Mouse (Mus musculus): ENCODE results near the gene Slc39a11.

The Slc39a11 gene

DNA sequence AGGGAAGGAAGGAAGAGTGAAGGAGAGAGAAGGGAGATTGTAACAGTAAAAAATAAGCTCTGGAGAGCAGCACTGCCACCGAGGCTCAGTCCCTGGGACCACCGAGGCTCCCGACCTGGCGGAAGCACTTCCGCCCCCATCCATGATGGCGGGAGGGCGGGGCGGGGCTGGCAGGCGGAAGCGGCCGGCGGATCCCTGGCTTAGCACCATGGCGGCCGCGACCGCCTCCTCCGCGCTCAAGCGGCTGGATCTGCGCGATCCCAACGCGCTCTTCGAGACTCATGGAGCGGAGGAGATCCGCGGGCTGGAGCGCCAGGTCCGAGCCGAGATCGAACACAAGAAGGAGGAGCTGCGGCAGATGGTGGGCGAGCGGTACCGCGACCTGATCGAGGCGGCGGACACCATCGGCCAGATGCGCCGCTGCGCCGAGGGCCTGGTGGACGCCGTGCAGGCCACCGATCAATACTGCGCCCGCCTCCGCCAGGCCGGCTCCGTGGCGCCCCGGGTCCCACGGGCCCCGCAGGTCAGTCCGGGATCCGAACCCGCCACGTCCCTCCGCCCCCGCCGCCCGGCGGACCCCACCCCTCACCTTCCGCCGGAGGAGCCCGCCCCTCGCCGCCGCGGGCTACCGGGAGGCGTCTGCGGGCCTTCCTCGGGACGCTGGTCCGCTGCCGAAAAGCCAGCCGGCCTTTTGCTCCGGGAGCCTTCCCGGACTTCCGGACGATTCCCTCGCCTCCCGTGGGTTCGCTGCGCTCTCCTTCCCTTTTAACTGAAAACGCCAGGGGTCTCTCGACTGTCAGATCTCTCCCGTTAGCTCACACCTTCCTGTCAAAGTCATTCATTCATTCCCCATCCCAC, at the start of gene Slc39a11:
Slc39a11 (minus strand) TSS at position 727 of the 858 bp plus-strand sequence.
- peak; percentile 51 for DNase-seq (ENCODE audit: low spot score)

DNA sequence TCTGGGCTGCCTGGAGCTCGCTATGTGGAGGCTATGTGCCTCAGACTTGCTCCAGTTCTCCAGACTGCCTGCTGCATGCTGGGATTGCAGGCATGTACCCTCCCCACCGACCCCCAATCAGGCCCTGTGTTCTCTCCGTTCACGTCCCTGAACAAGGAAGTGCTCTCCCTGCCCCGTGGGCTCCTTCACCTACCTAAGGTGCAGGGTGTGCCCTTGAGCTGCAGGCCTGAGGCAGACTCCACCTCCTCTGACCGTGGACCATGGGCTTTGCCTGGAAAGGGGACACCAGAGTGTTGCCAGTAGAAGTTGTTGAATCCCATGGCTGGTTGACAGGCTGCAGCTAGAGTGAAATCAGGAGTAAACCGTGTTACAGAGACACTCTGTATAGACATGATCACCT, 49.8 kb upstream of the Slc39a11 start:
- no peak for DNase-seq (ENCODE audit: low spot score)

DNA sequence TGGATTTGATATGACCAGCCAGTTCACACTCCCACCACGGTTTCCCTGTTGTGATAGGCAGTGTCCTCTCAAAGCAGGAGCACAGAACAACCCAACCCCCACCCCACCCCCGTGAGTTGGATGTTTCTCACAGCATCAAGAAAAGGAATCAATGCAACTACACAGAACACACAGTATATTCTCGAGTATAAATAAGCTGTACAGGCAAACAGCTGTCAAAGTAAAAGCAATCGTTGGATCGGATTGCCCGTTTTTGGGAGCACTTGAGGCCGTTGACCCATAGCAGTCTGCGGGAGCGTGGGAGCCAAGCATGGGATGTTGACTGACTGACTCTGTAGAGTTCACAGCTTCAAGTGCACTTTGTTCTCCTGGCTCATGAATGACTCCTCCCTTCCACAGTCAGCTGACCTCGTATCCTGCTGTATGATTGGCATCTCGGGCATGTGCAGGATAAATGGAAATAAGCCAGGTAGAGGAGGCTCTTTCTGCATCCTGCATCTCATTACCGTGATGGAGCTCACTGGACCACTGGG, 48.2 kb upstream of the Slc39a11 start:
- DNase-seq (ENCODE audit: low spot score), result no peak

DNA sequence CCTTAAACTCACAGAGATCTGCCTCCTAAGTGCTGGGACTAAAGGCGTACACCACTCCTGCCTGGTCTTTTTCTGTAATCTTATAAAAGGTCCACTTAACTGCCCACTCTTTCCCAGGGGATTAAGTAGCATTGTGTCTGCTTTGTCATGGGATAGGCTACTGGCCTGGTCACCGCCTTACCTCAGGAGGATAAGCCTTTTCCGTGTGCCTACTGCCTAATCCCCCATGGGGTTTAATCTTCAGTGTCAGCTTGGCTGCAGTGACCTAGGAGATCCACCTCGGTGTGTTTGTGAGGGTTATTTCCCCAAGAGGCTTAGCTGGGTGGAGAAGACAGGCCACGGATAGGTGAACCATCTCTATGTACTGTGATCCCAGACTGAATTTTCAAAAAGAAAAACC, 47.7 kb upstream of the Slc39a11 start:
- DNase-seq (ENCODE audit: low spot score), result no peak

DNA sequence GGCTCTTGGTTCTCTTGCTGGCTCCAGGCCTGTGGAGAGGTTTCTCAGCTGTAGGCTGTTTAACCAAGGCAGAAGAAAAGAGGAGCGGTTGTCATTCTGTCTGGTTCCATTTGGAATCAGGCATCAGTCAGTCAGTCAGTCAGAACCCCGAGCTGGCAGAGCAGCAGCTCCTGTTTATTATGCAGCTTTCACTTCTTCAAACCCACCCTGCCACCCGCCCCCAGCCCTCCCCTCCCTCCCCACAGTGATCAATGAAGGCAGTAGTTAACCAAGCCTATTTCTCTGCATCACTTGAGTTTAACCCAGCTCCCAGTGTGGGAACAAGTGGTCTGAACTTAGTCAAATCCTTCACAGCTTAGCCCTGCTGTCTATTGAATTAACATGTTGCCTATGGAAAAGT, 42.0 kb upstream of the Slc39a11 start:
- no peak for DNase-seq (ENCODE audit: low spot score)

DNA sequence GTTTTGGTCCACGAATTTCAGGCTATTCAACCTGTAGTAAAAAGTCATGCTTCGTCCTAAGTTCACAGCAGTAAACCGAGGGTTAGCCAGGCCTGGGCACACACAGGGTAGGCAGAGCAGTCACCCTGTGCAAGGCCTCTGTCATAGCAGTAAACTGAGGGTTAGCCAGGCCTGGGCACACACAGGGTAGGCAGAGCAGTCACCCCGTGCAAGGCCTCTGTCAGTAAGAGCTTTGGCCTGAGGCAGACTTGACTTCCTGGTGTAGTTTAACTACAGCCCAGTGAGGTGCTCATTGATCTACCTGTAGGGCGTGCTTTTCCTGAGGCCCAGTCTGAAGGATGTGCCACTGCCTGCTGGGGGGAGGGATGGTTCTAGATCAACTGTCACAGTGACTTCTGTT, 41.4 kb upstream of the Slc39a11 start:
- DNase-seq (ENCODE audit: low spot score), result no peak

DNA sequence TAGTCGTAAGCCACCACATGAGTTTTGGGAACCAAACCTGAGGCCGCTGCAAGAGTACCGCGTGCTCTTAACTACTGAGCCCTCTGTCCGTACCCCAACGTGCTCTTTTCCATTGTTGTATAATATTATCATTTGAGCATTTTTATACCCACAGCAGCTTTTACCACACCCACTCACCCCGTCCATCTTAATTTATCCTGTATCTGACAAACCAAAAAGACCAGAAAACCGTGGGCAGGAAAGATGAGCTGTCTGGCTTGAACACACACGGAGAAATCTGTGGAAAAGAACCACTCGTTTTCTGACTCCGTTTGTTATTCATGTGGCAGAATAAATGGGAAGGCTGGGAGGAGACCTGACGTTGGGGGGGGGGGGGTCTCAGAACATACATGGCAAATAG, 40.6 kb upstream of the Slc39a11 start:
- DNase-seq (ENCODE audit: low spot score), result peak; percentile 39

DNA sequence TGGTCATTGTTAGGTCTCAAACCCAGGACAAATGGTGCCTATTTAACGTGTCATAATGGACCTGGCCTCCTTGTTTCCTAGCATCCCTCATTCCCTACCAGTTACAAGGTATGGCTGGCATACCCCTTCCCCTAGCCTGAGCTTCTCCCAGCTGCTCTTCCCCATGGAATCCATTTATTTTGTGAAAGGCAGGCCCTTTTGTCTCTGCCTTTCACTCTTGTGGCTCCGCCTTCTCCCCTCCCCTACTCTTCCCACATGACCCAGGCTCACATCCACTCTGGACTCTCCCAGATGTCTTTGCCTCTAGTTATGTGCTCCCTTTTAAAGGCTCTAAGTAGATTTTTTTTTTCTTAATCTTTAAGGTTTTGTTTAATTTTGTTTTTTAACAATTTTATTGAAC, 37.2 kb upstream of the Slc39a11 start:
- no peak for DNase-seq (ENCODE audit: low spot score)

- no peak for DNase-seq (ENCODE audit: low spot score)
These were observed 35.0 kb upstream of the Slc39a11 start for GRCm38 (mm10) chr11:113684707-113685426.

GRCm38 (mm10) chr11:113683957-113684706, 34.3 kb upstream of the Slc39a11 start, which contains the start of the genes Fam104a and D11Wsu47e:
Gene Fam104a (minus strand): TSS chr11:113684155.
Gene D11Wsu47e (plus strand): TSS chr11:113684412.
- DNase-seq (ENCODE audit: low spot score), result peak; percentile 95

DNA sequence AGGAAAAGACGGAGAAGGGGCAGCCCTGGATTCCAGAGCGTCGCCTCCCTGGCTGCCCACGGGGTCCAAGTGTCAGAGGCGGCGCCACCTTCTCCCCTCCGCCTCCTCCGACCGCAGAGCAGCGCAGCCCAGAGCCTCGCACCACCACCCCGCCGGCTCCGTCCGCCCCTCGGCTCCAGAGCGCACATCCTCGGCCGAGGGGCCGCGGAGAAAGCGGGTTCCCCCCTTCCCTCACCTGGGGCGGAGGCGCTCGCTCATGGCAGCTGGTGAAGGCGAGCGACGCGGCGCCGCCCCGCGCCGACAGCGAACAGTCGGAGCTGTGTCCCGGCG, 33.7 kb upstream of the Slc39a11 start:
- no peak for DNase-seq (ENCODE audit: low spot score)

DNA sequence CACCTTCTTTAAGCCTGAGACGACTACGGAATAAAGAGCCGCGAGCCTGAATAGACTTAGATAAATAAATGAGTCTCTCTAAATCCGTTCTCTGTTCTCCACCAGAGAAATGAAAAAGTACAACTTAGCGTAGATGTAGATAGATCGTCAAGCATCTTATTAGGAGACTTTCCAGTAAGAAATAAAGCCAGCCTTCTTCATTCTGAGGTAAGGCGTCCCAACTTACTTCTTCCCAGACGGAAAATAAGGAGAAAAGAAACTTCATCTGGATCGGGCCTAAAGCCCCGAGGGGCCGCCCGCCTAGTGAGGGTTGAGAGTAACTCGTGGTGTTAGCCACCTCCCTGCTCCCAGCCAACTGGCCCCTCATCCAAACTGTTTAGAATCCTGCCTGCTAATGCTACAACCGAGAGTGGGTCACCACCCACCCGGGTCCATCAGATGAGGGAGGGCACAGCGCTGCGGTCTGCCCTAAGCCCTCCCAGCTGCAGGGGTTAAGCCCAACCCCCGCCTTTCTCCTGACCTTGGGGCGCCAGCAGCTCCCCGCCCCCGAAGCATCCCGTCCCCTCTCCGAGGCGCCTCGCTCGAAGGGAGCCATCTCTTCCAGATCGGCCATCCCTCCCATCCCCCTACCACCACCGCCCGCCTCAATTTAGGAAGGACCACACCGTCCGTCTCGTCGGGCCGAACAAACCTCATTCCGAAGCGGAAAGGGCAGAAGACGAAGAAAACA, 33.2 kb upstream of the Slc39a11 start:
- DNase-seq (ENCODE audit: low spot score), result peak; percentile 41

DNA sequence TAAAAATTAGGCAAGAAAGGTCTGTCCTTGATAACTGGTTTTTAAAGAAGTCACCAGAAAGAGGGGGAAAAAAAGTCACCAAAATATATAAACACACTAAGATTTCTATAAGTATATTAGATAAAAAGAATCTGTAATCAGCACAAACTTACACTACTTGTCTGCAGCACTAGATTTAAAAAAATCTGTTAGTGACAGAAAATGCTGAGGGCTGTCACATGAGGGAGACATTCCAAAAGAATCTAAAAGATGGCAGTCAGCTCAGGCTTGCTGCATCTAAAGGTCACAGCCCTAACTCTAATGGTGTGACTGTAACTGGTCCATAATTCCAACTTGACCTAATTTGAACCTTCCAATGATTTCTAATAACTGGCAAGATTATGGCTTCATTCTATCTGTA, 32.1 kb upstream of the Slc39a11 start:
- no peak for DNase-seq (ENCODE audit: low spot score)

DNA sequence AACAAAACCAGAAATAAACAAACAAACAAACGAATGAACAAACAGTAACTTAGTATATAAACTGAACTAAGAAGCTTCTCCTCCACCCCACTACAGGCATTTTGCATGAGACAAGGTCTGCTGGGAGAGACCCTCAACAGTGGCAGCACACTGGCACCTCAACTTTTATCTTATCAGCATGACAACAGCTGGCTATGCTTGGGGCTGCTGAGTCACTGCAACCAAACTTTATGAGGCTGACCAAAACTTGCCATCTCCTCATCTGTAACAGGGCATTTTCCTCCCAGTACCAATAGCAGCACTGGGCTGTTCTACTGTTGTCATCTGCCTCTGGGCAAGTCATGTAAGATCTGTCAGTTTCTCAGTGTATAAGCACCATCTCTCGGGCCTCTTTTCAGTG, 31.1 kb upstream of the Slc39a11 start:
- DNase-seq (ENCODE audit: low spot score), result no peak

GRCm38 (mm10) chr11:113678373-113678772, 28.5 kb upstream of the Slc39a11 start:
- no peak for DNase-seq (ENCODE audit: low spot score)

- DNase-seq (ENCODE audit: low spot score), result no peak
These were observed 27.5 kb upstream of the Slc39a11 start for GRCm38 (mm10) chr11:113677378-113677777.

GRCm38 (mm10) chr11:113676847-113677246, 27.0 kb upstream of the Slc39a11 start:
- no peak for DNase-seq (ENCODE audit: low spot score)

DNA sequence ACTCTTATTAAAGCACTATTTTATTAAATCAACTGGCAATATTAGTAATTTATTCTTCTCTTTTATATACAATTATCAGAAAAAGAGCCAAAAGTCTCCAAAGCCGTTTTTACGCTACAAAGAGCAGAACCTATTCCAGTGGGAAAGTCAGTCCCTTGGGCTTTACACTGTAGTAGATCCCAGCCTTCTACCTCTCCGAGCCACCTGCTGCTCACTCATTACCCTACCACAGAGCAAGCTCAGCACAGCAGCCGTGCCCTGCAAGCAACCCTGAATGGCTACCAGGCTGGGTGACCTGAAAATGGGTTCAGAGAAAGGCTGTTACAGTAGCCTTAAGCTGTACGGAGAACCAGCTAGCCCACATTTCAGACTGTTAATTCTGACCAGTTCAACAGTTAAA, 24.7 kb upstream of the Slc39a11 start:
- no peak for DNase-seq (ENCODE audit: low spot score)

GRCm38 (mm10) chr11:113673614-113674013, 23.7 kb upstream of the Slc39a11 start:
- DNase-seq (ENCODE audit: low spot score), result no peak

DNA sequence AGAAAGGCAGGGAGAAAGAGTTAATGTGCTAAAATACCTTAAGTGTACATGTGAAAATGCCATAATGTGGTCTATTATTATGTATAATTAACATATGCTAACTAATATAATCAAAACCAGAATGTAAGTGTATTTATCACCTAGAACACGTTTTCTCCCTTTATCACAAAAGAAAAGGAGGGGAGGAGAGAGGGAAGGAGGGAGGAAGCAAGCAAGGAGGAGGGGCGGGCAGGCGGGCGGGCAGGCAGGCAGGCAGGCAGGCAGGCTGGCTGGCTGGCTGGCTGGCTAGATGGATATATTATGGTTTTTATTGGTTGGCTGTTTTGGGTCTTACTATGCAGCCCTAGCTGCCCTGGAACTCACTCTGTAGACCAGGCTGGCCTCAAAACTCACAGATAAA, 19.8 kb upstream of the Slc39a11 start:
- no peak for DNase-seq (ENCODE audit: low spot score)

DNA sequence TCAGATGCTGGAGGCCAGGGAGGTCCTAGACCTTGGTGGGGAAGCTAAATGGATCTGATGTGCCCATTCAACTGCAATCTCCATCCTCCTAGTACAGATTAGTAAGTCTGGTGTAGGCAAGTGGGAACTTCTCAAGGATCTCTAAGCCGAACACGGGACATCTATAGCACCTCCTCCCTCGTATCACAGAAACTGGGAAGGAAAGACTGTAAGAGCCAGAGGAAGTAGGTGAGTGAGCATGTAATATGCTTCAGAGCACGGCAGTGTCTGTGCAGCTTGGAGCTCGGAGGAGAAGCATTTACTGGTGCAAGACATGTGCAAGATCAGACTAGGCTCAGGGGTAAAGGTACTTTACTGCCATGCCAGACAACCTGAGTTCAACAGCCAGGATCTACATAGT, 19.0 kb upstream of the Slc39a11 start:
- DNase-seq (ENCODE audit: low spot score), result no peak

DNA sequence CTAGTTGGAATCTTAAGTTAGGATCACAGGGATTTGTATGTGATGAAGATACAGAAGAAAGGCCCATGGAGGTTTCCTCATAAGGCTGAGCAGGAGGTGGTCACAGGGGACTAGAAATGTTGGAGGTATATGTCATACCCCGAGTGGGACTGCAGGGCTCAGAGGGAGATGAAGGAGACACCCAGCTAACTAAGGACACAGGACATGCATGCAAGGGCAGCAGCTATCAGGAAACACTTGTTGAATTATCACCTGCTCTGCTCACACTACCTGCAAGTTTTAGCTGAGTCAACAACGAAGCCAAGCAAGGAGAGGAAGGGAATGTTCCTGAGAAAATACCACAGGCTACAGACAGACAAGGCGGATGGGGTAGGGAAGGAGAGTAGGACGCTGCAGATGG, 17.8 kb upstream of the Slc39a11 start:
- DNase-seq (ENCODE audit: low spot score), result no peak

All from layer of hippocampus, adult 11-12 months (tissue).